ENCODE assay signal across 9 mouse cellular contexts in genomic region chr12:91654399-91655122, GRCm38 (mm10).
DNase-seq lines count a peak whose midpoint lies in the region; ATAC-seq and TF ChIP-seq lines count a peak whose summit lies in the region.
"Had no signal": no experiment of that assay in that cellular context is flagged by ENCODE, and none has a peak within 500 bp of the region (broad histone marks: within the 10 kb centered on the region; RNA-seq: fewer than 3 reads in every experiment).

No protein-coding gene starts in this region.

- H3K4me1 ChIP-seq in heart, adult 2 months (ENCODE audit: control insufficient read depth, insufficient read depth, low read length): peaks cover 2% of the 10 kb centered on the region
- 0 out of 2 replicates have a peak, but pooled peaks cover 3% of the 10 kb centered on the region for H3K4me1 ChIP-seq in hindbrain, embryonic 14.5 days (replicated peaks; ENCODE audit: control insufficient read depth, insufficient read depth, low read length)

- intact Hi-C loops in heart, postnatal 10 days (cut with DNase I): no loop called here
- intact Hi-C loops in heart, adult 2 months (cut with DNase I): no loop called here

- no peak for TF ChIP-seq CTCF in heart, adult 2 months (IDR thresholded peaks at IDR 0.05)

- TF ChIP-seq EP300 in heart, adult 2 months (IDR thresholded peaks at IDR 0.05; ENCODE audit: insufficient read depth, low read depth, low read length): no peak

- H3K27me3 ChIP-seq in heart, adult 2 months (ENCODE audit: control insufficient read depth, insufficient read depth, low read length): no peaks in the 10 kb centered on the region
- no peaks in the 10 kb centered on the region for H3K27me3 ChIP-seq in hindbrain, embryonic 14.5 days (ENCODE audit: control insufficient read depth, insufficient read depth, low read length)
- H3K27me3 ChIP-seq: heart, embryonic 15.5 days had no signal

- DNase-seq in heart, postnatal 10 days: peak; percentile 47 to 57
- no peak for DNase-seq in heart, adult 2 months
- peak; percentile 33 to 46 for DNase-seq in right cerebral cortex, adult 2 months (ENCODE audit: low spot score in 2 of 2)
- DNase-seq in right cerebral cortex, postnatal 36 days (ENCODE audit: low spot score in 2 of 2): no peak
- DNase-seq in hindbrain, embryonic 14.5 days (ENCODE audit: low spot score): peak; percentile 46
- peak; percentile 70 to 77 for DNase-seq in right cerebral cortex, postnatal 10 days (ENCODE audit: low spot score in 2 of 2)
- no peak for DNase-seq in thymus, postnatal 4 days
- DNase-seq in embryo, embryonic 10.5 days (ENCODE audit: low spot score): no peak

- no peak overlapping the region for H3K27ac ChIP-seq in heart, adult 2 months
- no peak overlapping the region for H3K27ac ChIP-seq in hindbrain, embryonic 14.5 days
- H3K27ac ChIP-seq: heart, embryonic 15.5 days had no signal

- ATAC-seq in hindbrain, embryonic 14.5 days (ENCODE audit: low FRiP score): peak; percentile 74; the same call in 1 of the 2 replicates

- 25% methylated on average over 3 of the region's 3 CpGs for WGBS in heart, adult 2 months
- 63% methylated on average over 3 of the region's 3 CpGs for WGBS in hindbrain, embryonic 14.5 days

- H3K36me3 ChIP-seq in heart, adult 2 months (ENCODE audit: control insufficient read depth, insufficient read depth, low read length): no peaks in the 10 kb centered on the region
- no peaks in the 10 kb centered on the region for H3K36me3 ChIP-seq in hindbrain, embryonic 14.5 days (replicated peaks; ENCODE audit: control insufficient read depth, insufficient read depth)
- H3K36me3 ChIP-seq: heart, embryonic 15.5 days had no signal

- no peaks in the 10 kb centered on the region for H3K9me3 ChIP-seq in hindbrain, embryonic 14.5 days (ENCODE audit: control insufficient read depth, low read length)
- H3K9me3 ChIP-seq: heart, embryonic 15.5 days had no signal

- H3K9ac ChIP-seq in heart, adult 2 months (ENCODE audit: low read depth, low read length): no peak overlapping the region
- no peak overlapping the region for H3K9ac ChIP-seq in hindbrain, embryonic 14.5 days
- H3K9ac ChIP-seq: heart, embryonic 15.5 days had no signal

- TF ChIP-seq POLR2A in heart, adult 2 months (IDR thresholded peaks at IDR 0.05; ENCODE audit: insufficient read depth, low read depth, low read length): no peak

- H3K4me2 ChIP-seq in hindbrain, embryonic 14.5 days (replicated peaks): no peak overlapping the region
- H3K4me2 ChIP-seq: heart, embryonic 15.5 days had no signal

- H3K79me2 ChIP-seq in heart, adult 2 months (replicated peaks; ENCODE audit: control insufficient read depth, insufficient read depth, low read length): no peaks in the 10 kb centered on the region

- H3K4me3 ChIP-seq in heart, adult 2 months: no peak overlapping the region
- no peak overlapping the region for H3K4me3 ChIP-seq in hindbrain, embryonic 14.5 days (replicated peaks; ENCODE audit: low read length)
- H3K4me3 ChIP-seq: heart, embryonic 15.5 days had no signal

Comparison
In these comparisons a context has a peak if more than half of its experiments do, and no peak if none do; other contexts are left out.
1. DNase-seq: peak in heart, postnatal 10 days (2 of 2), right cerebral cortex, adult 2 months (2 of 2), hindbrain, embryonic 14.5 days (single experiment) and right cerebral cortex, postnatal 10 days (2 of 2); none in heart, adult 2 months (0 of 2), right cerebral cortex, postnatal 36 days (0 of 2), thymus, postnatal 4 days (single experiment) and embryo, embryonic 10.5 days (single experiment).